Mouse (Mus musculus) spleen, adult 2 months (tissue): ENCODE results near the gene Celsr1.

Experiments used
- CTCF ChIP-seq: fragments of 200-500 bp; IDR thresholded peaks from 2 replicates; pipeline ENCODE4 v1.5.1; 2011; ENCODE audit warnings: mild to moderate bottlenecking, inconsistent platforms; ENCODE audit not compliant: insufficient read depth, insufficient read length, insufficient replicate concordance; ENCODE audit errors: extremely low read depth
- POLR2A ChIP-seq: fragments of 200-500 bp; IDR thresholded peaks from 2 replicates; pipeline ENCODE4 v1.6.1; 2011; ENCODE audit warnings: low read depth, low read length, inconsistent platforms

DNA sequence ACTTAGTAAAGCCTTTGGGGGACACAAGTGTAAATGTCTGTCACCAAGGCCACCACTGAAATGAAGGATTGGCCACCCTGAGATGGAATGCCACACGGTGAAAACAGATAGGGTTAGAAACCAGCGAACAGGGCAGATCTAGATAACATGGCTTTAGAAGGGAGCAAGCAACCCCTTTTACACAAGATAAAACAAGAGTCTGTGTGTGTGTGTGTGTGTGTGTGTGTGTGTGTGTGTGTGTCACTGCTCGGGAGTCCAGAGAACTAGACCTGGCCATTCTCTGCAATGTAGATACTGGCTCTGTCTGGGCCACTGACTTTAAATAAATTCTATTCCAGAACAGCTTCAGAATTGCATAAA is 51.2 kb downstream of the Celsr1 start:
- TF ChIP-seq POLR2A, result no peak
- TF ChIP-seq CTCF, result no peak
